Mouse (Mus musculus) erythroblast, embryonic 14.5 days (primary cell): ENCODE results near the gene Ppp6r2.

Source experiments
- GATA1 ChIP-seq: IDR thresholded peaks from 2 replicates; pipeline ENCODE4 v1.6.1; 2012; ENCODE audit warnings: low read length, inconsistent platforms, mixed read lengths
- TAL1 ChIP-seq: IDR thresholded peaks from 3 replicates; pipeline ENCODE4 v1.6.1; 2012; ENCODE audit warnings: low read length, inconsistent platforms, mixed read lengths

DNA sequence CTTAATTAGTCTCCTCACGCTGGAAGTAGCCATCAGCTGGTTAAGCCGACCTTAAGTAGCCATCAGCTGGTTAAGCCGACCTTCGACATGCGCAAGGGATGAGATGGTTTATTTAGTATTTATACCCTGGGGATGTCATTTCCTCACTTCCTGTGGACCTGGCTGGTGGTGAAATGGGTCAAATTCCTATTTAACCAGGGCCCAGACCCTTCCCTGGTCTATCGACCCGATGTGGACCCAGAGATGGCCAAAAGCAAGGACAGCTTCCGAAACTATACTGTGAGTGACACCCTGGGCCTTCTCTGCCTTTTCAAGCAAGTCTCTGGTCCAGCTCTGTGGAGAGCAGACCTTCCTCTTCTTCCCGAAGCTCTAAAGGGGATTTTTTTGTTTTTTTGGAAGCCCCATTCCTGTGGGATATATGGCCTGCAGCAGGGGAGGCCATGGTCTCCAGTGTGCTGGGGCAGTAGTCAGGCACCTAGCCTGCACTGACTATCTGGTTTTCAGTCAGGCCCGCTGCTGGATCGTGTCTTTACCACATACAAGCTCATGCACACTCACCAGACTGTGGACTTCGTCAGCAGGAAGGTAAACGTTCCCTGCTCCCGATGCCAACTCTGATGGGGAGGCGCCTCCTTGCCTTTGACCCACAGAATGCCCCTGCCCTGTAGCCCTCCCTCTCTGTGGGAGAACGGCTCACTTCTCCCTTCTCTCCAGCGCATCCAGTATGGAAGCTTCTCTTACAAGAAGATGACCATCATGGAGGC lies 123.6 kb downstream of the Ppp6r2 start:
- TF ChIP-seq GATA1, result no peak
- TF ChIP-seq TAL1, result no peak
